Comparison of ENCODE assay signal across 8 mouse cellular contexts in the genomic region with DNA sequence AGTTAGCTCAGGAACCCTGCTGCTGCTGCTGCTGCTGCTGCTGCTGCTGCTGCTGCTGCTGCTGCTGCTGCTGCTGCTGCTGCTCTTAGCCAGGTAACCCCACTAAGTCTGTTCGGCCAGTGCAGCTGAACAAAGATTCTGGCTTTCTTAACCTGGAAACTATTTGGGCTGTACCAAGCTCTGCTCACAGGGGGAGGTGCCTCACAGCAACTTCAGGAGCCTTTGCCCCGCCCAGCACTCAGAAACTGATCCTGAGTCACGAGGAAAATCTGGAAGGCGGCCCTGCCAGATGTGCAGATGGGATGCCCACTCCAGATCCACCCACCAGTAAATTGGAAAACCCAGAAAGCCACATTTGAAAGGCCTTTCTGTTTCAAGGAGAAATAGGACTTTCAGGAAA. TPM values are rescaled to one million over a fixed set of nuclear protein-coding genes. Genes with fewer than 3 reads are reported as not detected.
DNase-seq lines count a peak whose midpoint lies in the region; ATAC-seq lines count a peak whose summit lies in the region.

Gene Capn6 (minus strand): TSS at position 203 of the 400 bp plus-strand sequence.

- ATAC-seq in hindbrain, embryonic 11.5 days (ENCODE audit: low FRiP score): no peak
- no peak for ATAC-seq in hindbrain, embryonic 13.5 days (ENCODE audit: low FRiP score)
- ATAC-seq in heart, embryonic 11.5 days (replicated peaks; ENCODE audit: insufficient number of reproducible peaks, low FRiP score, low TSS enrichment): peak; percentile 55; the same call in 1 of the 2 replicates
- ATAC-seq in neural tube, embryonic 11.5 days (ENCODE audit: insufficient read depth, low FRiP score, low TSS enrichment): no peak

- WGBS in hindbrain, embryonic 11.5 days: 47% methylated on average over 4 of the region's 4 CpGs
- WGBS in hindbrain, embryonic 13.5 days: 54% methylated on average over 4 of the region's 4 CpGs
- WGBS in heart, embryonic 11.5 days (ENCODE audit: insufficient replicate concordance): 34% methylated on average over 4 of the region's 4 CpGs
- WGBS in limb, embryonic 10.5 days: 17% methylated on average over 4 of the region's 4 CpGs
- 50% methylated on average over 4 of the region's 4 CpGs for whole genome bisulfite sequencing in neural tube, embryonic 11.5 days

- DNase-seq in hindbrain, embryonic 11.5 days (ENCODE audit: low spot score): peak; percentile 9
- peak; percentile 70 for DNase-seq in limb, embryonic 10.5 days (ENCODE audit: low spot score)
- DNase-seq in neural tube, embryonic 11.5 days (ENCODE audit: low spot score): peak; percentile 17
- no peak for DNase-seq in spleen, adult 12 weeks (ENCODE audit: low spot score)
- no peak for DNase-seq in adrenal gland, adult 2 months
- DNase-seq in layer of hippocampus, adult 18-20 months (ENCODE audit: low spot score in 2 of 2): no peak

- no peak within 1 kb of the TSS for H3K9ac ChIP-seq in hindbrain, embryonic 11.5 days (ENCODE audit: low read depth, low read length)
- H3K9ac ChIP-seq in hindbrain, embryonic 13.5 days: no peak within 1 kb of the TSS
- peak within 1 kb of the TSS; percentile 40 for H3K9ac ChIP-seq in heart, embryonic 11.5 days (ENCODE audit: low read depth, low read length)
- H3K9ac ChIP-seq in neural tube, embryonic 11.5 days (ENCODE audit: low read length): no peak within 1 kb of the TSS

- no peaks in the 10 kb centered on the region for H3K36me3 ChIP-seq in hindbrain, embryonic 11.5 days (ENCODE audit: control insufficient read depth, insufficient read depth, low read length)
- no peaks in the 10 kb centered on the region for H3K36me3 ChIP-seq in hindbrain, embryonic 13.5 days
- no peaks in the 10 kb centered on the region for H3K36me3 ChIP-seq in heart, embryonic 11.5 days (ENCODE audit: control insufficient read depth, insufficient read depth, low read length)
- H3K36me3 ChIP-seq in limb, embryonic 10.5 days: no peaks in the 10 kb centered on the region
- no peaks in the 10 kb centered on the region for H3K36me3 ChIP-seq in neural tube, embryonic 11.5 days (ENCODE audit: control insufficient read depth, insufficient read depth, low read length)

- no peaks in the 10 kb centered on the region for H3K9me3 ChIP-seq in hindbrain, embryonic 11.5 days (ENCODE audit: control insufficient read depth, low read length)
- H3K9me3 ChIP-seq in hindbrain, embryonic 13.5 days: no peaks in the 10 kb centered on the region
- H3K9me3 ChIP-seq in heart, embryonic 11.5 days (replicated peaks; ENCODE audit: control insufficient read depth, low read length): no peaks in the 10 kb centered on the region
- H3K9me3 ChIP-seq in limb, embryonic 10.5 days (replicated peaks): no peaks in the 10 kb centered on the region
- H3K9me3 ChIP-seq in neural tube, embryonic 11.5 days (ENCODE audit: control insufficient read depth, low read length): no peaks in the 10 kb centered on the region

- no peaks in the 10 kb centered on the region for H3K4me1 ChIP-seq in hindbrain, embryonic 11.5 days (replicated peaks; ENCODE audit: control insufficient read depth, insufficient read depth, low read length)
- no peaks in the 10 kb centered on the region for H3K4me1 ChIP-seq in hindbrain, embryonic 13.5 days (replicated peaks)
- no peaks in the 10 kb centered on the region for H3K4me1 ChIP-seq in heart, embryonic 11.5 days (ENCODE audit: control insufficient read depth, insufficient read depth, low read length)
- H3K4me1 ChIP-seq in limb, embryonic 10.5 days: peaks cover 22% of the 10 kb centered on the region
- no peaks in the 10 kb centered on the region for H3K4me1 ChIP-seq in neural tube, embryonic 11.5 days (ENCODE audit: control insufficient read depth, insufficient read depth, low read length)

- H3K4me3 ChIP-seq in hindbrain, embryonic 11.5 days (ENCODE audit: low read depth, low read length): no peak within 1 kb of the TSS
- no peak within 1 kb of the TSS for H3K4me3 ChIP-seq in hindbrain, embryonic 13.5 days
- peak within 1 kb of the TSS; percentile 40 for H3K4me3 ChIP-seq in heart, embryonic 11.5 days (ENCODE audit: low read depth, low read length)
- H3K4me3 ChIP-seq in limb, embryonic 10.5 days: peak within 1 kb of the TSS; percentile 55
- no peak within 1 kb of the TSS for H3K4me3 ChIP-seq in neural tube, embryonic 11.5 days (ENCODE audit: low read depth, low read length)

- no peak within 1 kb of the TSS for H3K4me2 ChIP-seq in hindbrain, embryonic 11.5 days (replicated peaks; ENCODE audit: low read depth, low read length)
- H3K4me2 ChIP-seq in hindbrain, embryonic 13.5 days: no peak within 1 kb of the TSS
- H3K4me2 ChIP-seq in heart, embryonic 11.5 days: peak within 1 kb of the TSS; percentile 56
- H3K4me2 ChIP-seq in neural tube, embryonic 11.5 days (ENCODE audit: low read depth): no peak within 1 kb of the TSS

- H3K27me3 ChIP-seq in hindbrain, embryonic 11.5 days (ENCODE audit: control insufficient read depth, insufficient read depth, low read length): no peaks in the 10 kb centered on the region
- H3K27me3 ChIP-seq in hindbrain, embryonic 13.5 days: peaks cover 2% of the 10 kb centered on the region; the same call in 1 of the 2 replicates
- H3K27me3 ChIP-seq in heart, embryonic 11.5 days (ENCODE audit: control insufficient read depth, insufficient read depth, low read length): no peaks in the 10 kb centered on the region
- peaks cover 85% of the 10 kb centered on the region for H3K27me3 ChIP-seq in limb, embryonic 10.5 days (ENCODE audit: low read depth, poor library complexity, severe bottlenecking)
- 0 out of 2 replicates have a peak, but pooled peaks cover 2% of the 10 kb centered on the region for H3K27me3 ChIP-seq in neural tube, embryonic 11.5 days (ENCODE audit: control insufficient read depth, insufficient read depth, low read length)

- H3K27ac ChIP-seq in hindbrain, embryonic 11.5 days (ENCODE audit: low read depth, low read length): no peak within 1 kb of the TSS
- H3K27ac ChIP-seq in hindbrain, embryonic 13.5 days: no peak within 1 kb of the TSS
- H3K27ac ChIP-seq in heart, embryonic 11.5 days (ENCODE audit: low read depth, low read length): peak within 1 kb of the TSS; percentile 54
- H3K27ac ChIP-seq in limb, embryonic 10.5 days: peak within 1 kb of the TSS; percentile 86
- H3K27ac ChIP-seq in neural tube, embryonic 11.5 days (ENCODE audit: low read depth, low read length): no peak within 1 kb of the TSS

RNA-seq across cellular contexts. Expression of gene Capn6, which starts in this region (rescaled TPM):
- polyA plus RNA-seq in hindbrain, embryonic 11.5 days (2014; fragmentation: Nextera tagmentation; extraction: Ambion mirVana): 22.6 and 26.4 TPM in 2 replicates
- polyA plus RNA-seq in hindbrain, embryonic 13.5 days (2015; fragmentation: Nextera tagmentation; extraction: Ambion mirVana): 3.5 and 4.5 TPM in 2 replicates
- 264 and 287 TPM in 2 replicates for polyA plus RNA-seq in heart, embryonic 11.5 days (2014; fragmentation: Nextera tagmentation; extraction: Ambion mirVana)
- polyA plus RNA-seq in limb, embryonic 10.5 days (2016; fragmentation: Nextera tagmentation; extraction: Ambion mirVana): 382 and 412 TPM in 2 replicates
- polyA plus RNA-seq in neural tube, embryonic 11.5 days (2014; fragmentation: Nextera tagmentation; extraction: Ambion mirVana): 28.5 and 38.7 TPM in 2 replicates
- total RNA-seq in adrenal gland, adult 2 months (2021): under 1 TPM; 0.29 to 0.38 TPM
- 0.07 and 0.11 TPM in 2 replicates for polyA plus RNA-seq in adrenal gland, adult 2 months (2012; rRNA removed)
- total RNA-seq in layer of hippocampus, adult 18-20 months (2021): under 1 TPM; 0.17 to 0.36 TPM

Comparison
In these comparisons a context has a peak if more than half of its experiments do, and no peak if none do; other contexts are left out.
1. DNase-seq: peak in hindbrain, embryonic 11.5 days (single experiment), limb, embryonic 10.5 days (single experiment) and neural tube, embryonic 11.5 days (single experiment); none in spleen, adult 12 weeks (single experiment), adrenal gland, adult 2 months (single experiment) and layer of hippocampus, adult 18-20 months (0 of 2).
2. H3K27ac ChIP-seq: peak in heart, embryonic 11.5 days (single experiment) and limb, embryonic 10.5 days (single experiment); none in hindbrain, embryonic 11.5 days (single experiment), hindbrain, embryonic 13.5 days (single experiment) and neural tube, embryonic 11.5 days (single experiment).
3. H3K4me3 ChIP-seq: peak in heart, embryonic 11.5 days (single experiment) and limb, embryonic 10.5 days (single experiment); none in hindbrain, embryonic 11.5 days (single experiment), hindbrain, embryonic 13.5 days (single experiment) and neural tube, embryonic 11.5 days (single experiment).